Mouse (Mus musculus) frontal cortex, adult 2 months (tissue): Measurements from ENCODE around the gene Zfp341. TPM values are rescaled to one million over a fixed set of nuclear protein-coding genes. Genes with fewer than 3 reads are reported as not detected.

Experiments
- DNase-seq, 2 experiments: peaks; one replicate each; pipeline ENCODE4 v3.0.0; 2022; ENCODE audit warnings: low spot score in 1 of 2; ENCODE audit errors: extremely low spot score in 1 of 2
- polyA plus RNA-seq: library from polyadenylated mRNA; depleted of rRNA; stranded (reverse); fragments of >200 nt; gene quantifications from 2 replicates; pipeline ENCODE4 v1.2.3, GENCODE M21; 2012

Zfp341 gene
- polyA plus RNA-seq, 1 experiment: 10.5 TPM

- DNase-seq: no peak
Measured at GRCm38 (mm10) chr2:154584931-154585601, 28.0 kb upstream of the Zfp341 start.

- DNase-seq: peak in 1 of 2 experiments; percentile 47
Measured at GRCm38 (mm10) chr2:154586405-154586804, 26.7 kb upstream of the Zfp341 start.

- DNase-seq: peak in 1 of 2 experiments; percentile 63
Measured at GRCm38 (mm10) chr2:154589051-154589450, 24.0 kb upstream of the Zfp341 start.

- DNase-seq: no peak
Measured at GRCm38 (mm10) chr2:154591239-154591638, 21.9 kb upstream of the Zfp341 start.

GRCm38 (mm10) chr2:154593025-154593424, 20.1 kb upstream of the Zfp341 start:
- DNase-seq: no peak

GRCm38 (mm10) chr2:154595775-154596174, 17.3 kb upstream of the Zfp341 start:
- no peak for DNase-seq

- DNase-seq: no peak
Measured at GRCm38 (mm10) chr2:154597399-154597798, 15.7 kb upstream of the Zfp341 start.

GRCm38 (mm10) chr2:154600586-154600985, 12.5 kb upstream of the Zfp341 start:
- no peak for DNase-seq

- no peak for DNase-seq
Measured at GRCm38 (mm10) chr2:154601324-154601723, 11.8 kb upstream of the Zfp341 start.

GRCm38 (mm10) chr2:154603007-154603637, 10.0 kb upstream of the Zfp341 start:
- DNase-seq: no peak

GRCm38 (mm10) chr2:154603638-154604153, 9.4 kb upstream of the Zfp341 start, which contains the start of gene Pxmp4:
Gene Pxmp4 (minus strand): TSS chr2:154603708.
- DNase-seq: peak; percentile 99 to 100

- DNase-seq: no peak
Measured at GRCm38 (mm10) chr2:154604156-154604555, 8.9 kb upstream of the Zfp341 start.

GRCm38 (mm10) chr2:154606965-154607364, 6.1 kb upstream of the Zfp341 start:
- DNase-seq: no peak

- no peak for DNase-seq
Measured at GRCm38 (mm10) chr2:154609050-154609767, 3.9 kb upstream of the Zfp341 start.

- no peak for DNase-seq
Measured at GRCm38 (mm10) chr2:154614841-154615576, 1.9 kb downstream of the Zfp341 start.

GRCm38 (mm10) chr2:154615674-154616073, 2.6 kb downstream of the Zfp341 start:
- no peak for DNase-seq

GRCm38 (mm10) chr2:154617061-154617460, 4.0 kb downstream of the Zfp341 start:
- DNase-seq: no peak

GRCm38 (mm10) chr2:154621684-154622083, 8.6 kb downstream of the Zfp341 start:
- DNase-seq: no peak

GRCm38 (mm10) chr2:154624137-154624536, 11.0 kb downstream of the Zfp341 start:
- no peak for DNase-seq

- no peak for DNase-seq
Measured at GRCm38 (mm10) chr2:154630531-154630930, 17.4 kb downstream of the Zfp341 start.
